Mouse (Mus musculus) hindbrain, embryonic 16.5 days (tissue): ENCODE results near the gene Shank2. TPM values are rescaled to one million over a fixed set of nuclear protein-coding genes. Genes with fewer than 3 reads are reported as not detected.

Source experiments
- ATAC-seq: fragments of 200-750 bp; cut with Nextera tagmentation; 2 replicates; pipeline ENCODE4 v1.8.0; 2017; ENCODE audit warnings: moderate TSS enrichment, moderate library complexity
- H3K27ac ChIP-seq: fragments of 300-500 bp; sonication (generic); 2 replicates; pipeline ENCODE4 v1.5.1; 2014; ENCODE audit warnings: low read depth, mild to moderate bottlenecking, control low read depth, low read length, moderate library complexity
- H3K27me3 ChIP-seq: fragments of 300-500 bp; sonication (generic); replicated peaks from 2 replicates; pipeline ENCODE4 v1.6.1; 2014; ENCODE audit warnings: low read length; ENCODE audit not compliant: control insufficient read depth, insufficient read depth
- H3K36me3 ChIP-seq: fragments of 300-500 bp; sonication (generic); 2 replicates; pipeline ENCODE4 v1.6.1; 2014; ENCODE audit warnings: mild to moderate bottlenecking, low read length, moderate library complexity, mixed read lengths; ENCODE audit not compliant: control insufficient read depth, insufficient read depth
- H3K4me1 ChIP-seq: fragments of 300-500 bp; sonication (generic); 2 replicates; pipeline ENCODE4 v1.6.1; 2014; ENCODE audit warnings: low read depth, low read length; ENCODE audit not compliant: control insufficient read depth, insufficient read depth
- H3K4me2 ChIP-seq: fragments of 300-500 bp; sonication (generic); 2 replicates; pipeline ENCODE4 v1.6.1; 2014; ENCODE audit warnings: mild to moderate bottlenecking, low read length, control low read depth, moderate library complexity
- H3K4me3 ChIP-seq: fragments of 300-500 bp; sonication (generic); 2 replicates; pipeline ENCODE4 v1.5.1; 2014; ENCODE audit warnings: mild to moderate bottlenecking, low read length, control low read depth, moderate library complexity
- H3K9ac ChIP-seq: fragments of 300-500 bp; sonication (generic); 2 replicates; pipeline ENCODE4 v1.6.1; 2014; ENCODE audit warnings: low read depth, mild to moderate bottlenecking, control low read depth, low read length, moderate library complexity
- H3K9me3 ChIP-seq: fragments of 300-500 bp; sonication (generic); 2 replicates; pipeline ENCODE4 v1.6.1; 2014; ENCODE audit warnings: mild to moderate bottlenecking, low read length, moderate library complexity; ENCODE audit not compliant: control insufficient read depth
- WGBS: fragments of 180-500 bp; shearing (Covaris S2); extraction: QIAGEN DNeasy Blood & Tissue Kit; methylation state at CpG from one replicate; pipeline ENCODE4 v1.1.7; 2014; 5-methylcytosine and 5-hydroxymethylcytosine counted together
- polyA plus RNA-seq: library from polyadenylated mRNA; unstranded; fragments of >200 nt; fragmentation: Nextera tagmentation; extraction: Ambion mirVana; gene quantifications from 2 replicates; pipeline ENCODE4 v1.2.1, GENCODE M21; 2015

The Shank2 gene
- polyA plus RNA-seq, 1 experiment from 2014 or later: 9.0 TPM

DNA sequence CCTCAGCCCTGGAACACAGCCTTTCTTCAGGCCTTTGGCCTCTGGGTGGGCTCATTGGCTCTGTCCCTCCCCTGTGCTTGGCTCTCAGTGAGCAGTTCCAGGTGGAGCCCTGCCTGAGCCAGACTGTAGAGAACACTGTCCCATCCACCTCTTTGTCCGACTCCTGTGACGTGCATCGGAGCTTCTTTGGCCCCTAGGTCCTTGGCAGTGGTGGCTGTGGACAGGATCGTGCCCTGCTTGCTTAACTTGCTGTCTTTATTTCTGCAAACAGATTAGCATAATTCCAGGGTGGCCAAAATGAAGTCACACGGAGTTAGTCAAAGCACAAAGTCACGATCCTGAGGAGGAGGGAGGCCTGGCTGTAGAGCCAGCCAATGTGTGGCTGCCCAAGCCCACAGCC is 419.8 kb downstream of the Shank2 start:
- H3K4me3 ChIP-seq: no peak overlapping the region
- H3K36me3 ChIP-seq: no peaks in the 10 kb centered on the region
- no peak overlapping the region for H3K4me2 ChIP-seq
- no peaks in the 10 kb centered on the region for H3K9me3 ChIP-seq
- no peak overlapping the region for H3K9ac ChIP-seq
- peaks cover 24% of the 10 kb centered on the region for H3K4me1 ChIP-seq
- ATAC-seq: peak; percentile 78
- H3K27me3 ChIP-seq: no peaks in the 10 kb centered on the region
- WGBS: 54% methylated on average over 6 of the region's 6 CpGs
- H3K27ac ChIP-seq: no peak overlapping the region

DNA sequence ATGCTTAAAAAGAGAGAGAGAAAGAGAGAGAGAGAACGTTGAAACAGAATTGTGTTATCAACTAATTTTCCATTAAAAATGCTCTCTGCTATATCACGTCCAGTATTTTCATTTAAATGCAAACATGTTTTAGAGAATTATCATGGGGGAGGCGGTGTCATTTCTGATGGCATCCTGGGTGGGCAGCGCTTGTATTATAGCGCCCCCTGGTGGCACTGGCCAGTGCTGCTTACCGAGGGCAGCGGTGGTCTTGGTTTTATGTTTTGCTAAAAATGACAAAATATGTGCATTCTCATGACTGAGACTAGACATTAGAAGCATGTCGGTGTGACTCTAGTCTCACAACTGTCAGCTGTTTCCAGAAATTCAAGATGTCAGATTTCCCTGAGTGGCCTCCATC is 424.2 kb downstream of the Shank2 start:
- H3K9me3 ChIP-seq: no peaks in the 10 kb centered on the region
- H3K27ac ChIP-seq: no peak overlapping the region
- 5% methylated on average over 8 of the region's 8 CpGs for WGBS
- H3K4me3 ChIP-seq: no peak overlapping the region
- H3K27me3 ChIP-seq: no peaks in the 10 kb centered on the region; the same call in 1 of the 2 replicates
- H3K4me2 ChIP-seq: no peak overlapping the region
- no peaks in the 10 kb centered on the region for H3K36me3 ChIP-seq
- H3K9ac ChIP-seq: no peak overlapping the region
- 0 out of 2 replicates have a peak, but pooled peaks have one; percentile 14 for ATAC-seq
- peaks cover 5% of the 10 kb centered on the region; the same call in 1 of the 2 replicates for H3K4me1 ChIP-seq

DNA sequence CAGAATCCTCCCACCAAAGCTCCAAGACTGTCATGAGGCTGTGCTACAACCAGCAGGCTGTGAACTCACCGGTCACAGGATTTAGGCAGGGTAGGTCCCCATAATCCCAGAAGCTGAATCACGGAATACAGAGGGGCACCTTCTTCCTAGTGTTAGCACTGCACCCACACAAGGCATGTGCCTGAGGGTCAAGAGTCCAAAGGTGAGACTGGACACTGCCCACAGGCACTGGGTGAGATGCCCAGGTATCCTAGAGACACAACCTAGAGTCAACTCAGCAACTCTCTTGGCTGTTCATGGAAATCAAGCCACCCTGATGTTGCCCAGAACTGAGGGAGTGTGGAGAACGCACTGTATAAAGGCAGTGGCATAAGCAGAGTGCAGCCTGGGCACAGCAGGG is 424.9 kb downstream of the Shank2 start:
- ATAC-seq: no peak
- Histone ChIP-seq H3K27ac (no peak overlapping the region), H3K27me3 (no peaks in the 10 kb centered on the region; the same call in 1 of the 2 replicates), H3K4me3 (no peak overlapping the region), H3K9me3 (no peaks in the 10 kb centered on the region), H3K4me2 (no peak overlapping the region), H3K9ac (no peak overlapping the region), H3K4me1 (peaks cover 5% of the 10 kb centered on the region; the same call in 1 of the 2 replicates), H3K36me3 (no peaks in the 10 kb centered on the region)
- WGBS: 93% methylated on average over 3 of the region's 3 CpGs

DNA sequence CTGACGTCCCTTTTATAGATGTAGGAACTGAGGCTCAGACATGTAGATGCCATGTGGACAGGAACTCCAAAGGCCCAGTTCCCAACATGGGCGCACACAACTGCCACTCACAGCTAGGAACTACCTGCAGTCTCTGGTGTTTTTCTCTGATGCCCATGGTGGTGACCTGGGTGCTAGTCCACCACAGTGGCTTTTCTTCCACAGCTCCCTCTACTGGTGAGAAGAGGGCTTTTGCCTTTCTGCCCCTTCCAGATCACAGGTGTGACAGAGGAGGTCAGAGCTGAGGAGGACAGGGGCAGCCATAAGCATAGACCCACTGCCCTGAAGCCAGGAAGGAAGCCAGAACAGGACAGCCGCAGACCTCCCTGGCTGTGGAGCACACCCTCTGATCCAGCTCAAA is 425.7 kb downstream of the Shank2 start:
- no peaks in the 10 kb centered on the region; the same call in 1 of the 2 replicates for H3K27me3 ChIP-seq
- H3K4me3 ChIP-seq: no peak overlapping the region
- no peaks in the 10 kb centered on the region for H3K36me3 ChIP-seq
- peaks cover 5% of the 10 kb centered on the region; the same call in 1 of the 2 replicates for H3K4me1 ChIP-seq
- WGBS: 85% methylated on average over 3 of the region's 3 CpGs
- H3K9ac ChIP-seq: no peak overlapping the region
- H3K4me2 ChIP-seq: no peak overlapping the region
- no peak for ATAC-seq
- no peaks in the 10 kb centered on the region for H3K9me3 ChIP-seq
- H3K27ac ChIP-seq: no peak overlapping the region

DNA sequence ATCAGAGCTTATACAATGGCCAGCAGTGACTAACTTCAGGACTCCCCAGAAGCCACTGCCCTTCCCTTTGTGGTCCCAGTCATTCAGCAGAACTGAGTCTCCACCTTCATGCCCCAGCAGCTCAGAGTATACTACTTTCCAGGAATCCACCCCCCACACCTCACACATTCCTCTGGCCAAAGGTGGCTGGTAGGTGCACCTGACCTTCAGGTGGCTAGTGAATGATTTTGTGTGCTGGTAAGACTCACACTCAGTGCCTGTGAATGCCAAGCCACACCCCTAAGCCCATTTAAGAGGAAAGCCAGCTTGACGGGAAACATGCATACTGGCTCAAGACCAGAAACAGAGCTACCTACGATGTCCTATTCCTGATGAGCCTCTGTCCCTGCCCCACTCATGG is 431.2 kb downstream of the Shank2 start:
- Histone ChIP-seq H3K9ac (no peak overlapping the region), H3K9me3 (no peaks in the 10 kb centered on the region), H3K27ac (no peak overlapping the region), H3K4me2 (no peak overlapping the region), H3K27me3 (no peaks in the 10 kb centered on the region), H3K4me3 (no peak overlapping the region), H3K36me3 (peaks cover 19% of the 10 kb centered on the region), H3K4me1 (no peaks in the 10 kb centered on the region)
- ATAC-seq: no peak
- WGBS: 74% methylated on average over 2 of the region's 2 CpGs

DNA sequence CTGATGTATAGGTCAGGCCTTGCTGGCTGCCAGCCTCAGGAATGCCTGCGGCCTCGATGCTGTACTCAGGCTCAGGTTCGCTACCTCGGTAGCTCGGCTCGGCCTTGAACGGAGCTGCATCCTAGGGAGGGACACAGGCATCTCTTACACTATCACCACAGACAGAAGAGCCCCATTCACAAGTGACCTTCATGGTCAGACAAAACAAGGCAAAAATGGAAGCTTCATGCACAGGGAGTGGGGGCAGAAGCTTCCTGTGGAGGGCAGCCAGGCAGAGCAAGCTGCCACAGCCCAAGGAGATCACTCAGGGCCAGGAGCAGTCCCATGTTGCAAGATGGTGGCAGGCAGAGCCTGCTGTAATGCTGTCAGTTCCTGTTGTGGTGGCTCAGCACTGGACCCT is 437.1 kb downstream of the Shank2 start:
- no peak overlapping the region for H3K27ac ChIP-seq
- H3K9ac ChIP-seq: no peak overlapping the region
- no peak for ATAC-seq
- no peaks in the 10 kb centered on the region for H3K27me3 ChIP-seq
- H3K36me3 ChIP-seq: peaks cover 49% of the 10 kb centered on the region
- H3K9me3 ChIP-seq: no peaks in the 10 kb centered on the region
- no peaks in the 10 kb centered on the region for H3K4me1 ChIP-seq
- no peak overlapping the region for H3K4me3 ChIP-seq
- H3K4me2 ChIP-seq: no peak overlapping the region
- WGBS: 96% methylated on average over 7 of the region's 7 CpGs

DNA sequence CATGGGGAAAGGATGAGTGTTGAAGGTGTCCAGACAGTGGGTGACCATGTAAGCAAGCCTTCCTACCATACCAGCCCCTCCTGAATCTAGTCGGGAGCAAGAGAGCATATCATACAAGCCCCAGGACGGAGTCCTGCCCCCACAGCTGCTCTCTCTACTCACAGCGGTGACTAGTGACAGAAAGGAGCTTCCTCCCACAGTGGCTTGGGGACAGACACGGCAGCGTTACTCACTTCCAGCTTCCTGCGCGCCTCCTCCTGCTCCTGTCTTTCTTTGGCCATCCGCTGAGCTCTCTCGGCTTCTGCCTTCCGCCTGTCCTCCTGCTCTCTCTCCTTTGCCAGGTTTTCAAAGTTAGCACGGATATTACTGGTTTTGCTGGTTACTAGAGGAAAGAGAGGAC is 439.7 kb downstream of the Shank2 start:
- no peaks in the 10 kb centered on the region for H3K4me1 ChIP-seq
- ATAC-seq: no peak
- no peak overlapping the region for H3K9ac ChIP-seq
- 93% methylated on average over 11 of the region's 11 CpGs for WGBS
- no peak overlapping the region for H3K27ac ChIP-seq
- no peak overlapping the region for H3K4me3 ChIP-seq
- no peaks in the 10 kb centered on the region for H3K9me3 ChIP-seq
- H3K27me3 ChIP-seq: no peaks in the 10 kb centered on the region
- peaks cover 59% of the 10 kb centered on the region for H3K36me3 ChIP-seq
- no peak overlapping the region for H3K4me2 ChIP-seq

DNA sequence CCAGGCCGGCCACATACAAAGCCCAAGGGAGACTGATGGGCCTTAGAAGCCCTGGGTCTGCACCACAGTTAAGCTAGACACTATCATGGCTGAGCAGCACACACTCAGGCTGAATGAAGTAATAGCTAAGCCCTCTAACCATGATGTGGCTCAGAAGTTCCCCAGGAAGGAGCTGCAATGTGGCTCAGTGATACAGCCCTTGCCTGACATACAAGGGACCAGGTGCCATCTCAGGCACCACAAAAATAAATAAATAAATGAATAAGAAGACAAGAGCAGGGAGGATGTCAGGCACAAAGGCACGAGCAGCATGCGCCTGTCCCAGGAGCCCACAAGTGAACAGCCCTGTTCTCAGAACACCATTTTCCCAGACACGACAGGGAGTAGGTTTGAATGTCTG is 440.2 kb downstream of the Shank2 start:
- WGBS: 93% methylated on average over 4 of the region's 4 CpGs
- Histone ChIP-seq H3K27me3 (no peaks in the 10 kb centered on the region), H3K4me3 (no peak overlapping the region), H3K36me3 (peaks cover 55% of the 10 kb centered on the region), H3K4me2 (no peak overlapping the region), H3K4me1 (no peaks in the 10 kb centered on the region), H3K9ac (no peak overlapping the region), H3K27ac (no peak overlapping the region), H3K9me3 (no peaks in the 10 kb centered on the region)
- no peak for ATAC-seq

DNA sequence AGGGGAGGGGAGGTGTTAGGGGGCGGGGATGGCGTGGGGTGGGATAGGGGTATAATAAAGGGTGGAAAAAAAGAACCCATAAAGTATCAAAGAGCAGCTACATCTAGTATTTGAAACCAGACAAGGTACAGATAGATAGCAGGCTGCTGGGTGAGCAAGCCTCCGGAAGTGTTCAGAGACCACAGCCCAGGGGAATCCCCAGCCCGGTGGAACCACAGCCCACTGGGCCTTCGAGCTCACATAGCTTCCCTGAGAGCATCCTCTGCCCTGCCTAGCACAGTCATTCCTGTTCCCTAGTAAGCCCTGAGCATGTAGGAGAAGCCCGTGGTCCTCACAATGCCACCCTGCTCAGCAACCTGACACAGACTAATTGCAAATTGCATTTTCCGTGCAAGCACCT is 443.1 kb downstream of the Shank2 start:
- H3K9me3 ChIP-seq: no peaks in the 10 kb centered on the region
- H3K27ac ChIP-seq: no peak overlapping the region
- H3K27me3 ChIP-seq: no peaks in the 10 kb centered on the region
- no peak for ATAC-seq
- no peaks in the 10 kb centered on the region; the same call in 1 of the 2 replicates for H3K4me1 ChIP-seq
- H3K4me2 ChIP-seq: no peak overlapping the region
- H3K4me3 ChIP-seq: no peak overlapping the region
- peaks cover 51% of the 10 kb centered on the region for H3K36me3 ChIP-seq
- no peak overlapping the region for H3K9ac ChIP-seq
- 97% methylated on average over 7 of the region's 7 CpGs for WGBS

DNA sequence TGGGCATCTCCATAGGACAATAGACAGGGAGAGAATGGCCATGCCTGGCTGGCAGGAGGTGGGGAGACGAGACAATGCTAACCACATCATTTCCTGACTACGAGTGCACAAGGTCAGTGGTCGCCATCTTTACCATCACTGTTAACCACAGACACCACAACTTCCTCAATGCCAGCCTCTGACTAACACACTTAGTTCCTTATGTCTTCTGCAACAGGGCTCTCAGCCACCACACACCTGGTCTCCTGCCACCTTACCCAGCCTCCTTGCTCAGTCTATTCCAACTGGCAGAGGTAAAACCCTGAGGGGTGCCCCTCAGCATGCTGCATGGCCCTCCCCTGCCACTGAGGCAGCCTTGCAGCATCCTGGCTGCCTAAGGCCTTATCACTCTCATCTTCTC is 445.4 kb downstream of the Shank2 start:
- H3K4me1 ChIP-seq: no peaks in the 10 kb centered on the region; the same call in 1 of the 2 replicates
- no peak overlapping the region for H3K4me2 ChIP-seq
- H3K4me3 ChIP-seq: no peak overlapping the region
- peaks cover 48% of the 10 kb centered on the region for H3K36me3 ChIP-seq
- no peaks in the 10 kb centered on the region for H3K9me3 ChIP-seq
- no peak for ATAC-seq
- 97% methylated on average over 3 of the region's 3 CpGs for WGBS
- H3K9ac ChIP-seq: no peak overlapping the region
- no peaks in the 10 kb centered on the region for H3K27me3 ChIP-seq
- no peak overlapping the region for H3K27ac ChIP-seq
